Mouse (Mus musculus) G1E (cell line): ENCODE measurements around the gene Shb.

Experiments
- CTCF ChIP-seq: IDR thresholded peaks from 2 replicates; pipeline ENCODE4 v1.5.1; 2012; ENCODE audit warnings: low read depth, low read length, inconsistent platforms, mixed read lengths
- GATA1 ChIP-seq: IDR thresholded peaks from 2 replicates; pipeline ENCODE4 v1.6.1; 2012; ENCODE audit warnings: borderline replicate concordance, low read length, inconsistent platforms, mixed read lengths
- GATA2 ChIP-seq: IDR thresholded peaks from 2 replicates; pipeline ENCODE4 v1.6.1; 2012; ENCODE audit warnings: low read depth, low read length, inconsistent platforms, borderline replicate concordance
- POLR2AphosphoS5 ChIP-seq: IDR thresholded peaks from 2 replicates; pipeline ENCODE4 v1.6.1; 2012; ENCODE audit warnings: low read depth, low read length, inconsistent platforms; ENCODE audit not compliant: insufficient replicate concordance
- TAL1 ChIP-seq: conservative IDR thresholded peaks from 2 replicates; pipeline ENCODE4 v1.6.1; 2012; ENCODE audit warnings: low read depth, low read length, inconsistent platforms, mixed read lengths

GRCm38 (mm10) chr4:45558211-45558610 is 25.9 kb upstream of the Shb start:
- TF ChIP-seq CTCF (no peak), GATA2 (no peak), GATA1 (no peak), POLR2AphosphoS5 (no peak), TAL1 (no peak)
